Mouse (Mus musculus) cerebellum, adult 2 months (tissue): ENCODE data around the gene Gm11937. TPM values are rescaled to one million over a fixed set of nuclear protein-coding genes. Genes with fewer than 3 reads are reported as not detected.

Source experiments
- DNase-seq, 2 experiments: peaks; one replicate each; pipeline ENCODE4 v3.0.0; 2021
- H3K27ac ChIP-seq: fragments of 200-500 bp; 2 replicates; pipeline ENCODE4 v1.5.1; 2012; ENCODE audit warnings: low read length, control low read depth, inconsistent platforms; ENCODE audit not compliant: insufficient read depth
- H3K27me3 ChIP-seq: fragments of 200-500 bp; 2 replicates; pipeline ENCODE4 v1.6.1; 2012; ENCODE audit warnings: inconsistent platforms, mild to moderate bottlenecking, low read length, moderate library complexity; ENCODE audit not compliant: control insufficient read depth, insufficient read depth
- H3K4me1 ChIP-seq: fragments of 200-500 bp; 2 replicates; pipeline ENCODE4 v1.6.1; 2011; ENCODE audit warnings: low read length; ENCODE audit not compliant: control insufficient read depth, insufficient read depth
- H3K4me3 ChIP-seq: fragments of 200-500 bp; replicated peaks from 2 replicates; pipeline ENCODE3; 2011; ENCODE audit warnings: mild to moderate bottlenecking, low read depth, low read length, control low read depth; ENCODE audit not compliant: insufficient read depth
- CTCF ChIP-seq: fragments of 200-500 bp; IDR thresholded peaks from 2 replicates; pipeline ENCODE4 v1.5.1; 2011; ENCODE audit warnings: low read depth, mild to moderate bottlenecking, control low read depth, low read length, moderate library complexity, borderline replicate concordance; ENCODE audit not compliant: insufficient read depth
- POLR2A ChIP-seq: fragments of 200-500 bp; IDR thresholded peaks from 2 replicates; pipeline ENCODE4 v1.6.1; 2011; ENCODE audit warnings: low read length, control low read depth, borderline replicate concordance; ENCODE audit not compliant: insufficient read depth
- WGBS: fragments of 180-500 bp; shearing (Covaris S2); methylation state at CpG from one replicate; pipeline ENCODE4 v1.1.7; 2018; 5-methylcytosine and 5-hydroxymethylcytosine counted together
- polyA plus RNA-seq: library from polyadenylated mRNA; depleted of rRNA; stranded (reverse); fragments of >200 nt; gene quantifications from 2 replicates; pipeline ENCODE4 v1.2.3, GENCODE M21; 2012

Gm11937 gene
- polyA plus RNA-seq, 1 experiment, result not detected

- Histone ChIP-seq H3K4me1 (no peaks in the 10 kb centered on the region), H3K4me3 (no peak overlapping the region), H3K27ac (no peak overlapping the region), H3K27me3 (no peaks in the 10 kb centered on the region)
- TF ChIP-seq CTCF (no peak), POLR2A (no peak)
- WGBS, result 25% methylated on average over 1 of the region's 1 CpGs
- no peak for DNase-seq
These were observed 30.9 kb upstream of the Gm11937 start for GRCm38 (mm10) chr11:99640926-99641325.

DNA sequence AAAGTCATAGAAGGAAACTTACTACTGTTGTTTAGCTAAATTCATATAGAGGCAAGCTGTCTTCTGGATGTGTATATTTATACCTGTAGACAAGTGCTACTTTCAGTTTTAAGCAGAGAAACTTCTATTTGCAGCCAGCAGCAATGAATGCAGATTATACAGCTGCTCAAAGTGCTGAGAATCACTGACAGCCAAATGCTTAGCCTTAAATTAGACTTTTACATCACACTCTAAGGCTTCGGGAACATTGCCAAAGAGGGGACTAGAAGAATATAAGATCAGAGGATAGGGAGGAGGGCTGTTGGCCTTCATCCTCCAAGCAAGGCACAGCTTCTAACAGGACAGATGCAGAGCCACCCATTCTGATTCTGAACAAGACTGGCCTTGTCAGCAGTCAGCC lies 27.1 kb upstream of the Gm11937 start:
- no peaks in the 10 kb centered on the region for H3K4me1 ChIP-seq
- 48% methylated on average over 1 of the region's 1 CpGs for WGBS
- no peak for DNase-seq
- no peaks in the 10 kb centered on the region for H3K27me3 ChIP-seq
- no peak overlapping the region for H3K4me3 ChIP-seq
- no peak overlapping the region for H3K27ac ChIP-seq
- TF ChIP-seq POLR2A (no peak), CTCF (no peak)

DNA sequence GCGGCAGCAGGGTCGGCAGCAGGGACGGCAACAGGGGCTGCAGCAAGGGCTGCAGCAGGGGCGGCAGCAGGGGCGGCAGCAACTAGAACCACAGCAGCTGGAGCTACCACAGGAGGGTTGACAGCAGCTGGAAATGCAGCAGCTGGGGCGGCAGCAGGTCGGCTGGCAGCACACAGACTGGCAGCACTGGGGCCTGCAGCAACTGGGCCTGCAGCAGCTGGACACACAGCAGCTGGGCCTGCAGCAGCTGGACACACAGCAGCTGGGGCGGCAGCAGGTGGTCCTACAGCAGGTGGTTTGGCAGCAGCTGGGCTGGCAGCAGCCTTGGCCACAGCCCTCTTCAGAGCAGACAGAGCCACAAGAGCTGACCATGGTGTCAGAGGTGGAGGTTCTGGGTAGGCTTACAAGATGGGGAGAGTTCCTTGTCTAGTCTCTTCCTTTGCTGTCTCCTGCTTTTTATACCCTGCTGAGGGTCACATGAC lies 24.7 kb upstream of the Gm11937 start, which contains the start of gene Krtap4-2:
TSS of gene Krtap4-2 (minus strand) at position 432 of the 482 bp plus-strand sequence.
- Histone ChIP-seq H3K4me1 (no peaks in the 10 kb centered on the region), H3K27ac (no peak within 1 kb of the TSS), H3K4me3 (no peak within 1 kb of the TSS), H3K27me3 (no peaks in the 10 kb centered on the region)
- DNase-seq, result no peak
- TF ChIP-seq CTCF, result no peak
- TF ChIP-seq POLR2A, result no peak
- 43% methylated on average over 8 of the region's 8 CpGs for WGBS

DNA sequence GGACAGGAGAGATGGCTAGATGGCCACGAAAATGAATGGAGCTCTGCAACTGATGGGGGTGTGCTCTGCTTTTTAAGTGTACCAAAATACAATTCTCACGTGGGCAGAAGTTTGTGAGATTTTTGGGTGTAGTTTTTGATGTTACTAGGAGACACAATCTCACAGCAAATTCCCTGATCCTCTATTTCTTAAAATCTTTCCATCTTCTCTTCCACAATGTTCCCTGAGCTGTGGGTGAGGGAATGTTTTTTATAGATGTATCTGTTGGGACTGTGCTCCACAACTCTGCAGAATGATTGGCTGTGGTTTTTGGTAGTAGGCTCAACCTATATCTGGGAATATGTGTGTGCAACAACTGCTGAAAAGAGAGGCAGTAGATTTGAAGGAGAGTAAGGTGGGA lies 23.3 kb upstream of the Gm11937 start:
- WGBS, result 81% methylated on average over 2 of the region's 2 CpGs
- H3K4me3 ChIP-seq, result no peak overlapping the region
- H3K27ac ChIP-seq, result no peak overlapping the region
- TF ChIP-seq CTCF (no peak), POLR2A (no peak)
- DNase-seq, result no peak
- H3K4me1 ChIP-seq, result no peaks in the 10 kb centered on the region
- H3K27me3 ChIP-seq, result no peaks in the 10 kb centered on the region

DNA sequence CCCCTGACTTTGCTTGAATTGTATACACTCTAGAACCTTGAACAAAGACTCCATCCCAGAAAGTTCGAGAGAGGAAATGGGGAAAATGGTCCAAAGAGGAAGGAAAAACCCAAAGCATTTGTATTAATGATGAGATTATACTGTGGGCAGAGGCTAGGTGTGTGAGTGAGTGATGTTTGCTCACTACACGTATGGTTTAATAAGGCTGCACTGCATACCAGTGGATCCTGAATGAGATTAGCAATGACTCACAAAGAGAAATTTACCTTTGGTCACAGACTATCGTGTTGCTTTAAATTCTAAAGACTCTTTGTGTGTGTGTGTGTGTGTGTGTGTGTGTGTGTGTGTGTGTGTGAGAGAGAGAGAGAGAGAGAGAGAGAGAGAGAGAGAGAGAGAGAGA lies 20.9 kb upstream of the Gm11937 start:
- WGBS, result 74% methylated on average over 3 of the region's 3 CpGs
- no peak for TF ChIP-seq POLR2A
- Histone ChIP-seq H3K4me1 (no peaks in the 10 kb centered on the region), H3K27ac (no peak overlapping the region), H3K4me3 (no peak overlapping the region), H3K27me3 (no peaks in the 10 kb centered on the region)
- DNase-seq, result no peak

DNA sequence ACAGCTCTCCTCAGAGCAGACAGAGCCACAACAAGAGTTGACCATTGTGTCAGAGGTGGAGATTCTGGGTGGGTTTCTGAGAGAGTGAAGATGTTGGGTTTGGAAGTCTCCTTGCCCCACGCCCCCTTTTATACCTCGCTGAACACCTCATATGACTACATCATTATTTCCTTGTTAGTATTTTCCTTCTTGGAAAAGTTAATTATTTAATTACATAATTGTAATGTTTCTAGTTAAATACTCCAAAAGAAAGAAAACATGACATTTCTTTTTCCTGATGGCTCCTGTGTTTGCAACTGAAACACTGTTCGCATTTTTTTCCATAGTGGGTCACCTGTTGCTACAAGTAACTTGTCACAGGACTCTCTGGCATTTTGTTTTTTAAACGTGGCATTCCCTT lies 18.1 kb upstream of the Gm11937 start, which contains the start of gene Krtap4-1:
TSS of gene Krtap4-1 (minus strand) at position 101 of the 400 bp plus-strand sequence.
- 83% methylated on average over 4 of the region's 4 CpGs for WGBS
- DNase-seq, result no peak
- no peak within 1 kb of the TSS for H3K27ac ChIP-seq
- TF ChIP-seq CTCF, result no peak
- TF ChIP-seq POLR2A, result no peak
- no peaks in the 10 kb centered on the region for H3K4me1 ChIP-seq
- no peaks in the 10 kb centered on the region for H3K27me3 ChIP-seq
- H3K4me3 ChIP-seq, result no peak within 1 kb of the TSS

DNA sequence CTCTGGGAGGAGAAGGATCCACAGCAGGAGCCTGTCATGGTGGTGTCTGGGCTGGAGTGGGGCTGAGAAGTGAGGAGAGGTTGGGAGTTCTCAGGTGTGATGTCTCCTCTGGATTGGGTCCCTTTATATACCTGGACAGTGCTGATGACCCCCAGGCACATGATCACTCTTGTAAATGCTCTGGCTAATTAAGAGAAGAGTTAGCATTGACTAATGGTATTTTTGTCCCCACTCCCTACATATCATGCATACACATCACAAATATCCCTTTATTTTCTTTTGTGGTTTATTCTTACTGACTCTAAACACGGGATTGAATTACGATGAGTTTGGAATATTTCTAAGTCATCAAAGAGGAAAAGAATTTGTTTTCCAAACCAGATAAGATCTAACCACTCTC lies 10.3 kb upstream of the Gm11937 start, which contains the start of gene Gm11562:
TSS of gene Gm11562 (minus strand) at position 101 of the 400 bp plus-strand sequence.
- no peaks in the 10 kb centered on the region for H3K27me3 ChIP-seq

GRCm38 (mm10) chr11:99614796-99615363 lies 4.9 kb upstream of the Gm11937 start, which contains the start of gene Krtap2-4:
Krtap2-4 (minus strand) TSS chr11:99614846.
- WGBS, result 60% methylated on average over 3 of the region's 3 CpGs
- Histone ChIP-seq H3K27me3 (no peaks in the 10 kb centered on the region), H3K27ac (no peak within 1 kb of the TSS), H3K4me3 (no peak within 1 kb of the TSS), H3K4me1 (no peaks in the 10 kb centered on the region)
- TF ChIP-seq POLR2A (no peak), CTCF (no peak)
- no peak for DNase-seq

More for the DNA sequence above, 10.3 kb upstream of the Gm11937 start, which contains the start of gene Gm11562:
- no peak within 1 kb of the TSS for H3K27ac ChIP-seq
- no peaks in the 10 kb centered on the region for H3K4me1 ChIP-seq
- DNase-seq, result no peak
- no peak within 1 kb of the TSS for H3K4me3 ChIP-seq
- WGBS, result 96% methylated on average over 2 of the region's 2 CpGs
- TF ChIP-seq CTCF, result no peak
- no peak for TF ChIP-seq POLR2A
